Mouse (Mus musculus) frontal cortex, postnatal 36 days (tissue): ENCODE data around the gene Lmnb2.
A peak's percentile ranks its signal among the peaks of the same experiment; 100 is the strongest.

ENCODE experiments used
- DNase-seq, 2 experiments: peaks; one replicate each; pipeline ENCODE4 v3.0.0; 2022; ENCODE audit warnings: low spot score in 2 of 2

The Lmnb2 gene

GRCm38 (mm10) chr10:80857386-80857785 lies 60.7 kb downstream of the Lmnb2 start:
- DNase-seq, result no peak

DNA sequence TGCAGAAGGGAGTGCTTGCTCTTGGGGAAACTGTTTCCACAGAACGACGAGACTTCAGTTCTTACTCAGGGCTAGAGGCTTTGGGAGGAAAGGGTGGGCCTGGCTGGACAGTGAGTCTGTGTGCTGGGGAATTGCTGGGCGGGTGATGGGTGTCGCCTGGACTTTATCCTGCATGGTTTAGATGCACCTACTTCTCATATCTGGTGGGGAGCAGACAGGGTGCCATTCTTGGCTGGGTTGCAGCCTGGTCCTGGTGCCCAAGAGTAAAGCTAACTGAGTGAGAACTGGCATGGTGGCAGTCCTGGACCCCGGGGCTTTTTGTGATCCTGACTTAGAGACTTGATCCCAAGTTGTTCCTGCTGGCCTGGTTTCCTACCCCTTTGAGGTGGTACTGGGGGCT lies 61.1 kb downstream of the Lmnb2 start:
- no peak for DNase-seq

DNA sequence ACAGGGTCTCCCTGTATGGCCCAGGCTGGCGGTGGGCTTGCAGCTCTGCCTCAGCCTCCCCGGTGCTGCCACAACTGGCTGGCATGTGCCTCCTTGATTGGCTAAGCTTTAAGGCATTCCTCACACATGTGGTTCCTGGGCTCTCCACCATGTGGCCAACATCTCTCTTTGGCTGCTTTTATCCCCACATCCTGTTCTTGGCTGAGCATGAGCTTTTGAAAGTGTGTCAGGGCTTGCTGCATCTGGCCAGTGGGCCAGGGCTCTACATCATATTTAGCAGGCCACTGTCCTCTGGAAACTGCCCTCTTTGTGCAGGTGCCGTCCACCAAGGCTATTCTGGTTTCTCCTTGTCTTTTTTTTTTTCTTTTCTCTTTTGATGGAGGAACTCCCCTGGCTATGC lies 61.8 kb downstream of the Lmnb2 start:
- DNase-seq, result no peak

GRCm38 (mm10) chr10:80855749-80856073 lies 62.3 kb downstream of the Lmnb2 start:
- no peak for DNase-seq

DNA sequence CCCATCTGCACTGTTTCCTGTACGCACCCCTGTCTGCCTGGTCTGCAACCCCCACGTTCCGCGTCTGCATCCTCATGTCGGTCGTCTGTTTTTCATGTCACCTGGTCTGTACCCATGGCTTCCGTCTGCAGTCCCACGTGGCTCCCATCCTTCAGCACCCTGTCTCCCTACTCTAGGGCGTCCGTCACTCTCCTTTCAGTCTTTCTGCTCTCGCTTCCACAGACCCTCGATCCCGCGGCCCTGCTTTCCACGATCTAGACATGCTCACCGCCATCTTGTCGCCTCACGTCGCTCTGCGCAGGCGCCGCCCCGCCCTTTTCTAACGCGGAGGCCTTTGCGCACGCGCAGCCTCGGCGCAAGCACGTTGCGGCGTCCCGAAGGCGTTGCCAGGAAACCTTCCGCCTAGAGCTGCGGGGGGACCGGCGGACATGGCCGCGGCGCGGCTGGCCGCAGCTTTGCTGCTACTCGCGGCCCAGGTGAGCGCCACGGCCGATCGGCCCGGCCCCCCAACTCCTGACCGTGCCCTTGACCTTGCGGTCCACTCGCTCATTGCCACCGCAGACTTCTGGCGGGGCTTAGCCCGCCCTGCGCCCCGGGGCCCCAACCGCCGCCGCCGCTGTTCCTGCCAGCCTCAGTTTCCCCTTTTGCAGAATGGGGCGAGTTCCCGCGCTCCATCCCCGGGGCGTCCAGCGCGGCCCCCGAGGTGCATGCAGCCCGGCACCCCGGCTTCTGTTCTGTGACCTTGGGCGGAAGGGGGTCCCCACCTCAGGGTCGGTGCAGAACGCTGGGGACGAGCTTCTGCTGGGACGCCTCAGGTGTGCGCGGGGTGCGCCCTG lies 62.9 kb downstream of the Lmnb2 start, which contains the start of the genes Lsm7 and Sppl2b:
TSS of gene Lsm7 (minus strand) at position 297 of the 836 bp plus-strand sequence.
TSS of gene Sppl2b (plus strand) at position 363 of the 836 bp plus-strand sequence.
- DNase-seq, result peak; percentile 96 to 98
